Mouse (Mus musculus): ENCODE data around the gene Unc5cl.

DNA sequence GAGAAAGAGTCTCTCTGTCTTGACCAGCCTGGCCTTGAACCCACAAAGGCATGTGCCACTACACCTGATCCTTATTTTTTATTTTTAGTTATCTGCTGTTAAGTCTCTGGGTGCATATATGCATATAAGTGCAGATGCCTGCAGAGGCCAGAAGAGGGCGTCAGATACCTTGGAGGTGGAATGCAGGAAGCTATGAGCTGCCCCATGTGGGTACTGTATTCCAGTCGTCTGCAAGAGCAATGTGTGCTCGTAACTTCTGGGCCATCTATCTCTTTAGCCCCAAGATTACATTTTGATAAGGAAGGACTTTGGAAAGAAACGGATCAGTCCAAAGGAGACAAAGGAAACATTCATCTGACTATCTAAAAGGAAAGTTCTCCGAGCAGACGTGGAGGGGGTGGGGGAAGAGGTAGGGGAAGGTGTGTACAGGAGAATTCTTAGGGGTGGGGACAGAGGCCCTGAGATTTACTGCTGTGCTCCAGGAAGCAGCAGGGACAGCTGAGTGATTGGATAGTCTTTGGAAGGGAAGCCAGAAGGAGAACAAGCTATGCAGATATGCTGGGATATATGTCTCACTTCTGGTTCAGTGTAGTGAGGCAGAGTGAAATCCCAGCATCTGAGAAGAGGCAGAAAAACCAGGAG, 20.9 kb upstream of the Unc5cl start:
- peak; percentile 53 for TF ChIP-seq CTCF (conservative IDR thresholded peaks at IDR 0.05; ENCODE audit: low read length)
- no peak for TF ChIP-seq NANOG (IDR thresholded peaks at IDR 0.05; ENCODE audit: borderline replicate concordance, low read length)
- TF ChIP-seq POU5F1 (IDR thresholded peaks at IDR 0.05; ENCODE audit: borderline replicate concordance, low read length) = no peak
